Mouse (Mus musculus) c-Kit-negative CD71-positive TER-119-positive erythroid progenitor cells, embryonic 14.5 days (primary cell): ENCODE results near the gene Exosc7.

Experiments
- DNase-seq: peaks from one replicate; pipeline ENCODE4 v3.0.0-alpha.2; 2013; ENCODE audit warnings: low read depth, low spot score

Gene Exosc7

DNA sequence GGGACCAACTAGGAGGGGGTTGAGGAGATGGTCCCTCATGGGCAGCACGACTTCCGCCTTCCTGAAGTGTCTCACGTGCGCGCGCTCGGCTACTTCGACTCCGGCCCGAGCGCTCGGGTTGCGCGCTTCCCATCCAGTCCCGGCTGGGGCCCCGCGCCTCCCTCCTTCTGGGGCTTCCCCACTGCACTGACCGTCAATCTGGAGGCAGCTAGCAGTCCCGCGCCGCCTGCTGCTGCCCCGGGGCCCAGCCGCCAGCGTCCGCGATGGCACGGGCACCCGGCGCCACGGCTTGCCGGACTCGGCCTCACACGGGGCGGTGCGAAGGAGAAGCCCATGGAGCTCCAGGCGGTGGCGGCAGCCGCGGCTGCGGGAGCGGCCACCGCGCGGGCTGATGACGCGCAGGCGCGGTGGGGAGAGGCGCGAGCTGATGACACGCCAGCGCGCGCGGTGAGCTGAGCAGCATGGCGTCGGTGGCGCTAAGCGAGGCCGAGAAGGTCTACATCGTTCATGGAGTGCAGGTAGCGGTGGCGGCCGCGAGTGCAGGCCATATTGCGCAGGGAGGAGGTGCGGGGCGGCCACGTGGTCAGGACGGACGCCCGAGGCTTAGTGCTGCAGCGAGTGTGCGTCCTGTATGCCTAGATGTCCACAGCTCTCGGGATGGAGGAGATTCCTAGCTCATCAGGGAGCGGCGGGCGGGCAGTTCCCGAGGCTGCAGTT lies at the start of gene Exosc7, which contains the start of gene Zdhhc3:
Exosc7 (plus strand) TSS at position 411 of the 717 bp plus-strand sequence.
Zdhhc3 (minus strand) TSS at position 401 of the 717 bp plus-strand sequence.
- DNase-seq, result peak; percentile 79

GRCm38 (mm10) chr9:123079149-123079548 lies 33.9 kb upstream of the Exosc7 start:
- DNase-seq, result no peak

DNA sequence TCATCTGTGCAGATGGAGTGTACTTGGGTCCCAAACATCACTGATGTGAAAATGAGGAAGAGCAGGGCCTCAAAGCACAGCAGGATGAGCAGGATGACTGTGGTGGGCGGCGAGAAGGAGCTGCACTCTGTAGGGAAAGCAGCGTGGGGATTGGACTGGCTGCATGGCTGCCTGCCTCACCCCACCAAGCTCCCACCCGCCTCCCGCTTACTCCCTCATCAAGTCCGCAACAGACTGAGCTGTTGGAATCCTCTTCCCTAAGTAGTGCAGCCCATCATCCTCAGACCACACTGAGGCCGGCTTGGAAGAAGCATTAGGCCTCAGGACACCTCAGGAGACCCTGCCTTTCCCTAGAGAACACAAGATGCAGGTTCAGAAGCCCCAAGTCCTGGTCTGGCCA lies 32.7 kb upstream of the Exosc7 start:
- no peak for DNase-seq

GRCm38 (mm10) chr9:123080796-123081195 lies 32.2 kb upstream of the Exosc7 start:
- DNase-seq, result no peak

GRCm38 (mm10) chr9:123085373-123085772 lies 27.6 kb upstream of the Exosc7 start:
- no peak for DNase-seq

- DNase-seq, result no peak
Measured at GRCm38 (mm10) chr9:123087558-123087957, 25.5 kb upstream of the Exosc7 start.

DNA sequence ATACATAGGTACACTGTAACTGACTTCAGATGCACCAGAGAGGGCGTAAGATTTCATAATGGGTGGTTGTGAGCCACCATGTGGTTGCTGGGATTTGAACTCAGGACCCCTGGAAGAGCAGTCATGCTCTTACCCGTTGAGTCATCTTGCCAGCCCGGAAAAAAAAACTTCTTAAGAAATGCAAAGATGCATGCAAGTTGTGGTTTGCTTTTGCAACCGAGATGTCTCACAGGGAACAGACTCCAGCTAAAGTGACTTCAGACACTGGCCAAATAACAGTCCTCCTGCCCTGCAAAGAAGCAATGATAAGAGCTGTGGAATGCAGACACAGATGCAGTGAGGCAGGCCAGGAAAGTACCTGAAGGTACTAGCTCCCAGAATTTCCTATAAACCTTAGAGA lies 22.2 kb upstream of the Exosc7 start:
- DNase-seq, result no peak

GRCm38 (mm10) chr9:123099631-123100455 lies 13.2 kb upstream of the Exosc7 start:
- no peak for DNase-seq

DNA sequence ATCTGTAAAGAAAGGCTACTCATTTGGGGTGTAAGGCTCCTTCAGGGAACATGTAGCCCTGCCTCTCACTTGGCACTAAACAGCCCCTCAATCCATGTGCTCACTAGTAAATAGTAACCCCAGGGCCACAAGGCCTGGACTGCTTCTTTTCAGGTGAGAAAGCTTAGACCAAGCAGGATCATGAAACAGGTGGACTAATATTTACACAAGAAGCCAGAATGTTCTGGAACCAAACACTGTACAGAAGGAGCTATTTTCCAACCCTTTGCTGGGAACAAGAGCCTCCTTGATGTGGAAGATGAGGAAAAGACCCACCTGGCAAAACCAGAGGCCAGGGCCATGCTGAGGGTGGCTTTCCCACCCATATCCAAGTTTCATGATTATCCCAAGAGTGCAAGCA lies 9.6 kb upstream of the Exosc7 start:
- no peak for DNase-seq

- no peak for DNase-seq
Measured at GRCm38 (mm10) chr9:123104362-123104761, 8.7 kb upstream of the Exosc7 start.

GRCm38 (mm10) chr9:123107186-123107585 lies 5.8 kb upstream of the Exosc7 start:
- no peak for DNase-seq

- no peak for DNase-seq
Measured at GRCm38 (mm10) chr9:123109188-123109587, 3.8 kb upstream of the Exosc7 start.

GRCm38 (mm10) chr9:123111751-123112221 lies 1.2 kb upstream of the Exosc7 start:
- no peak for DNase-seq

DNA sequence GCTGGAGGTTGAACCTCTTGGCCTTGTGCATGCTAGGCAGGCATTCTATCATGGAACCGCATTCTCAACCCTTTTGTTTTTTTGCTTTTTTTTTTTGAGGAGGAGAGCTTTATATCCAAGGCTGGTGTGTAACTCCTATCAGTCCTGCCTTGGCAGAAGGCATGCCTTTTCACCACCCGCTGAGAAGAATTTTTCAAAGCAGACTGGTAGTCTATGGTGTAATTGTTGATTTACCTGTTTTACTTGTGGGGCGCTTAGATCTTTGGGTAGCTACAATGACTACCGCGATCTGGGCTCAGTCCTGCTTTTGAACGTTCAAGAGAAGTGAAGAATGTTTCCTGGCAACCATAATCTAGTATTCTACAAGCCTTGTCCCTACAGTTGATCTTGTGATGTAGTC lies 916 bp downstream of the Exosc7 start:
- DNase-seq, result no peak

DNA sequence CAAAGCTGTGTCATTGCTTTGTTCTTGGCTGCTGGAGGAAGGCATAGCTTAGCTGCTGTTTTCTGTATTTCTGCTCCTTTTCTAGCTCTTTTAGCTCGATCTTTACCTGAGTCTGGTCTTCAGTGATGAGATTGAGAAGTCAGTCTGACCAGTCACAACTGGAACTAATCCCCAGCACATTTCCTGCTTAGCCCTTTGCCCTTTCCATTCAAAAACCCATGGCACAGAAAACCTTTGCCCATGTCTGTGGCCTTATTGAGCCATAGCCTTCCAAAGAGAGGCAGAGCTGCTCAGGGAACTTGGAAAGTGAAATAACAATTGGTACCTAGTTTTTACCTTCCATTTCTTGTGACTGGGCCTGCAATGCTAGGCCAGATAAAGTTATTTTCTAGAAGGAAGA lies 2.6 kb downstream of the Exosc7 start:
- DNase-seq, result no peak

GRCm38 (mm10) chr9:123123017-123123416 lies 10.0 kb downstream of the Exosc7 start:
- DNase-seq, result no peak

GRCm38 (mm10) chr9:123123571-123124412 lies 10.8 kb downstream of the Exosc7 start:
- no peak for DNase-seq

DNA sequence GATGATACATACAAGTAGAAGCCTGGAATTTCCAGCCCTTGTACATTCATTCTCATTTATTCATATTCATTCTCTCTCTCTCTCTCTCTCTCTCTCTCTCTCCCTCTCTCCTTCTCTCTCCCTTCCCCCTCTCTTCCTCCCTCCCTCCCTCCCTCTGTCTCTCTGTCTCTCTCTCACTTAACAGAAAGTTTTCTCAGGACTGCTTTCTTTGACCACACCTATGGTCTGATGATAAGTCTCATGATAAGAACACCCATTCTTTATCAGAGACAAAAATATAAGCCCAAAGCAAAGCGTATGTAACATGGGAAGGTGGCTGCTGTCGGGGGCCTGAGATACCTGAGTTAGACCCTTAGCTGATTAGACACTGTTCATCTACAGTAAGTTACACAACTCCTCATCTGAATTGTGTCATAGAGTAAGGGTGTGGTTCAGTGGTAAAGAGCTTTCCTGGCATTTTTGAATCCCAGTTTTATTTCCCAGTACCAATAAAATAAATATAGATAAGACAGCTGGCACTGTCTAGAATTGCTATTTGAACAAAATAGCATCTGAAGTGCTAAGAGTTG lies 11.5 kb downstream of the Exosc7 start:
- no peak for DNase-seq

- no peak for DNase-seq
Measured at GRCm38 (mm10) chr9:123127663-123128062, 14.6 kb downstream of the Exosc7 start.

GRCm38 (mm10) chr9:123132994-123133393 lies 20.0 kb downstream of the Exosc7 start:
- DNase-seq, result no peak

GRCm38 (mm10) chr9:123136953-123137682 lies 24.1 kb downstream of the Exosc7 start:
- DNase-seq, result no peak
